Mouse (Mus musculus): ENCODE results near the gene Nectin1. TPM values are rescaled to one million over a fixed set of nuclear protein-coding genes. Genes with fewer than 3 reads are reported as not detected.
A peak's percentile ranks its signal among the peaks of the same experiment; 100 is the strongest.

Nectin1 gene
- polyA plus RNA-seq, 1 experiment from 2014 or later, result 11.1 TPM

- Histone ChIP-seq H3K36me3 (ENCODE audit: control insufficient read depth, insufficient read depth, low read length) (no peaks in the 10 kb centered on the region), H3K9ac (replicated peaks; ENCODE audit: low read depth, low read length) (no peak overlapping the region), H3K4me2 (replicated peaks; ENCODE audit: low read depth, low read length) (no peak overlapping the region), H3K9me3 (ENCODE audit: control insufficient read depth, low read depth, low read length) (no peaks in the 10 kb centered on the region), H3K4me3 (ENCODE audit: low read depth, low read length) (no peak overlapping the region), H3K27me3 (ENCODE audit: control insufficient read depth, insufficient read depth, low read length) (no peaks in the 10 kb centered on the region), H3K27ac (ENCODE audit: low read length) (no peak overlapping the region), H3K4me1 (ENCODE audit: control insufficient read depth, insufficient read depth, low read length) (peaks cover 12% of the 10 kb centered on the region; the same call in 1 of the 2 replicates)
- ATAC-seq (ENCODE audit: insufficient number of reproducible peaks, insufficient read depth, low FRiP score, low read depth), result no peak
Observed at GRCm38 (mm10) chr9:43734952-43735351, 8.8 kb upstream of the Nectin1 start.

- Histone ChIP-seq H3K4me3 (ENCODE audit: low read depth, low read length) (no peak overlapping the region), H3K36me3 (ENCODE audit: control insufficient read depth, insufficient read depth, low read length) (no peaks in the 10 kb centered on the region), H3K4me2 (replicated peaks; ENCODE audit: low read depth, low read length) (no peak overlapping the region), H3K4me1 (ENCODE audit: control insufficient read depth, insufficient read depth, low read length) (peaks cover 8% of the 10 kb centered on the region; the same call in 1 of the 2 replicates), H3K9me3 (ENCODE audit: control insufficient read depth, low read depth, low read length) (no peaks in the 10 kb centered on the region), H3K9ac (replicated peaks; ENCODE audit: low read depth, low read length) (no peak overlapping the region), H3K27ac (ENCODE audit: low read length) (no peak overlapping the region), H3K27me3 (ENCODE audit: control insufficient read depth, insufficient read depth, low read length) (no peaks in the 10 kb centered on the region)
- 92% methylated on average over 9 of the region's 9 CpGs for WGBS
- no peak for ATAC-seq (ENCODE audit: insufficient number of reproducible peaks, insufficient read depth, low FRiP score, low read depth)
Observed at GRCm38 (mm10) chr9:43736046-43736730, 7.6 kb upstream of the Nectin1 start.

- no peak overlapping the region for H3K4me3 ChIP-seq (ENCODE audit: low read depth, low read length)
- H3K9ac ChIP-seq (replicated peaks; ENCODE audit: low read depth, low read length), result no peak overlapping the region
- 10% methylated on average over 3 of the region's 3 CpGs for WGBS
- ATAC-seq (ENCODE audit: insufficient number of reproducible peaks, insufficient read depth, low FRiP score, low read depth), result no peak
- no peaks in the 10 kb centered on the region for H3K27me3 ChIP-seq (ENCODE audit: control insufficient read depth, insufficient read depth, low read length)
- peak overlapping the region; percentile 22; the same call in 1 of the 2 replicates for H3K4me2 ChIP-seq (replicated peaks; ENCODE audit: low read depth, low read length)
- H3K27ac ChIP-seq (ENCODE audit: low read length), result no peak overlapping the region
- no peaks in the 10 kb centered on the region for H3K36me3 ChIP-seq (ENCODE audit: control insufficient read depth, insufficient read depth, low read length)
- peaks cover 8% of the 10 kb centered on the region; the same call in 1 of the 2 replicates for H3K4me1 ChIP-seq (ENCODE audit: control insufficient read depth, insufficient read depth, low read length)
- H3K9me3 ChIP-seq (ENCODE audit: control insufficient read depth, low read depth, low read length), result no peaks in the 10 kb centered on the region
Observed at GRCm38 (mm10) chr9:43737331-43737730, 6.5 kb upstream of the Nectin1 start.

- no peaks in the 10 kb centered on the region for H3K36me3 ChIP-seq (ENCODE audit: control insufficient read depth, insufficient read depth, low read length)
- peak; percentile 64; the same call in 1 of the 2 replicates for ATAC-seq (ENCODE audit: insufficient number of reproducible peaks, insufficient read depth, low FRiP score, low read depth)
- H3K9me3 ChIP-seq (ENCODE audit: control insufficient read depth, low read depth, low read length), result no peaks in the 10 kb centered on the region
- H3K4me3 ChIP-seq (ENCODE audit: low read depth, low read length), result no peak overlapping the region
- H3K27me3 ChIP-seq (ENCODE audit: control insufficient read depth, insufficient read depth, low read length), result no peaks in the 10 kb centered on the region
- WGBS, result 0% methylated on average over 12 of the region's 12 CpGs
- no peak overlapping the region for H3K27ac ChIP-seq (ENCODE audit: low read length)
- peak overlapping the region; percentile 22; the same call in 1 of the 2 replicates for H3K4me2 ChIP-seq (replicated peaks; ENCODE audit: low read depth, low read length)
- no peak overlapping the region for H3K9ac ChIP-seq (replicated peaks; ENCODE audit: low read depth, low read length)
- peaks cover 11% of the 10 kb centered on the region; the same call in 1 of the 2 replicates for H3K4me1 ChIP-seq (ENCODE audit: control insufficient read depth, insufficient read depth, low read length)
Observed at GRCm38 (mm10) chr9:43737871-43738292, 5.9 kb upstream of the Nectin1 start.

- no peak overlapping the region for H3K4me2 ChIP-seq (replicated peaks; ENCODE audit: low read depth, low read length)
- H3K4me3 ChIP-seq (ENCODE audit: low read depth, low read length), result no peak overlapping the region
- peaks cover 15% of the 10 kb centered on the region; the same call in 1 of the 2 replicates for H3K4me1 ChIP-seq (ENCODE audit: control insufficient read depth, insufficient read depth, low read length)
- ATAC-seq (ENCODE audit: insufficient number of reproducible peaks, insufficient read depth, low FRiP score, low read depth), result no peak
- 27% methylated on average over 6 of the region's 6 CpGs for WGBS
- no peak overlapping the region for H3K9ac ChIP-seq (replicated peaks; ENCODE audit: low read depth, low read length)
- no peaks in the 10 kb centered on the region for H3K27me3 ChIP-seq (ENCODE audit: control insufficient read depth, insufficient read depth, low read length)
- no peaks in the 10 kb centered on the region for H3K36me3 ChIP-seq (ENCODE audit: control insufficient read depth, insufficient read depth, low read length)
- no peak overlapping the region for H3K27ac ChIP-seq (ENCODE audit: low read length)
- no peaks in the 10 kb centered on the region for H3K9me3 ChIP-seq (ENCODE audit: control insufficient read depth, low read depth, low read length)
Observed at GRCm38 (mm10) chr9:43738480-43739084, 5.2 kb upstream of the Nectin1 start.

GRCm38 (mm10) chr9:43741277-43741676 lies 2.5 kb upstream of the Nectin1 start:
- Histone ChIP-seq H3K9me3 (ENCODE audit: control insufficient read depth, low read depth, low read length) (no peaks in the 10 kb centered on the region), H3K36me3 (ENCODE audit: control insufficient read depth, insufficient read depth, low read length) (no peaks in the 10 kb centered on the region), H3K27me3 (ENCODE audit: control insufficient read depth, insufficient read depth, low read length) (no peaks in the 10 kb centered on the region), H3K27ac (ENCODE audit: low read length) (no peak overlapping the region), H3K4me2 (replicated peaks; ENCODE audit: low read depth, low read length) (no peak overlapping the region), H3K4me1 (ENCODE audit: control insufficient read depth, insufficient read depth, low read length) (peaks cover 28% of the 10 kb centered on the region; the same call in 1 of the 2 replicates), H3K4me3 (ENCODE audit: low read depth, low read length) (no peak overlapping the region), H3K9ac (replicated peaks; ENCODE audit: low read depth, low read length) (no peak overlapping the region)
- ATAC-seq (ENCODE audit: insufficient number of reproducible peaks, insufficient read depth, low FRiP score, low read depth), result no peak
- 71% methylated on average over 2 of the region's 2 CpGs for WGBS

GRCm38 (mm10) chr9:43742066-43742465 lies 1.7 kb upstream of the Nectin1 start:
- ATAC-seq (ENCODE audit: insufficient number of reproducible peaks, insufficient read depth, low FRiP score, low read depth), result no peak
- WGBS, result 83% methylated on average over 4 of the region's 4 CpGs
- H3K4me1 ChIP-seq (ENCODE audit: control insufficient read depth, insufficient read depth, low read length), result peaks cover 36% of the 10 kb centered on the region; the same call in 1 of the 2 replicates
- H3K27me3 ChIP-seq (ENCODE audit: control insufficient read depth, insufficient read depth, low read length), result no peaks in the 10 kb centered on the region
- H3K4me3 ChIP-seq (ENCODE audit: low read depth, low read length), result no peak overlapping the region
- no peak overlapping the region for H3K4me2 ChIP-seq (replicated peaks; ENCODE audit: low read depth, low read length)
- no peak overlapping the region for H3K27ac ChIP-seq (ENCODE audit: low read length)
- H3K36me3 ChIP-seq (ENCODE audit: control insufficient read depth, insufficient read depth, low read length), result no peaks in the 10 kb centered on the region
- no peak overlapping the region for H3K9ac ChIP-seq (replicated peaks; ENCODE audit: low read depth, low read length)
- no peaks in the 10 kb centered on the region for H3K9me3 ChIP-seq (ENCODE audit: control insufficient read depth, low read depth, low read length)

GRCm38 (mm10) chr9:43742902-43743646 lies 710 bp upstream of the Nectin1 start:
- 1% methylated on average over 27 of the region's 27 CpGs for WGBS
- peak; percentile 38; the same call in 1 of the 2 replicates for ATAC-seq (ENCODE audit: insufficient number of reproducible peaks, insufficient read depth, low FRiP score, low read depth)
- H3K4me3 ChIP-seq (ENCODE audit: low read depth, low read length), result peak overlapping the region; percentile 88
- peak overlapping the region; percentile 87 for H3K9ac ChIP-seq (replicated peaks; ENCODE audit: low read depth, low read length)
- peaks cover 28% of the 10 kb centered on the region; the same call in 1 of the 2 replicates for H3K4me1 ChIP-seq (ENCODE audit: control insufficient read depth, insufficient read depth, low read length)
- peak overlapping the region; percentile 91 for H3K4me2 ChIP-seq (replicated peaks; ENCODE audit: low read depth, low read length)
- H3K27ac ChIP-seq (ENCODE audit: low read length), result peak overlapping the region; percentile 97
- H3K36me3 ChIP-seq (ENCODE audit: control insufficient read depth, insufficient read depth, low read length), result no peaks in the 10 kb centered on the region
- H3K27me3 ChIP-seq (ENCODE audit: control insufficient read depth, insufficient read depth, low read length), result no peaks in the 10 kb centered on the region
- no peaks in the 10 kb centered on the region for H3K9me3 ChIP-seq (ENCODE audit: control insufficient read depth, low read depth, low read length)
